Mouse (Mus musculus) hematopoietic stem cell, adult 5-6 weeks (primary cell): ENCODE data around the gene Snrnp27. TPM values are rescaled to one million over a fixed set of nuclear protein-coding genes. Genes with fewer than 3 reads are reported as not detected.

Source experiments
- ATAC-seq, 2 experiments: fragments of 125-278 bp in 1 of 2; replicated peaks in 1 of 2; 2 replicates each; pipeline ENCODE4 v1.8.0; 2016 to 2017; ENCODE audit warnings: inconsistent platforms in 2 of 2, mild to moderate bottlenecking in 2 of 2, moderate number of reproducible peaks in 2 of 2, low read depth in 1 of 2, moderate TSS enrichment in 1 of 2; ENCODE audit not compliant: low FRiP score in 2 of 2, poor library complexity in 2 of 2, severe bottlenecking in 2 of 2, insufficient read depth in 1 of 2, low TSS enrichment in 1 of 2
- total RNA-seq: library from RNA; stranded (forward); fragments of 172-1452, 232-1000 nt; gene quantifications from 2 replicates; pipeline ENCODE4 v1.2.3, GENCODE M21; 2017

Gene Snrnp27
- 83.7 and 90.9 TPM in 2 replicates for total RNA-seq

DNA sequence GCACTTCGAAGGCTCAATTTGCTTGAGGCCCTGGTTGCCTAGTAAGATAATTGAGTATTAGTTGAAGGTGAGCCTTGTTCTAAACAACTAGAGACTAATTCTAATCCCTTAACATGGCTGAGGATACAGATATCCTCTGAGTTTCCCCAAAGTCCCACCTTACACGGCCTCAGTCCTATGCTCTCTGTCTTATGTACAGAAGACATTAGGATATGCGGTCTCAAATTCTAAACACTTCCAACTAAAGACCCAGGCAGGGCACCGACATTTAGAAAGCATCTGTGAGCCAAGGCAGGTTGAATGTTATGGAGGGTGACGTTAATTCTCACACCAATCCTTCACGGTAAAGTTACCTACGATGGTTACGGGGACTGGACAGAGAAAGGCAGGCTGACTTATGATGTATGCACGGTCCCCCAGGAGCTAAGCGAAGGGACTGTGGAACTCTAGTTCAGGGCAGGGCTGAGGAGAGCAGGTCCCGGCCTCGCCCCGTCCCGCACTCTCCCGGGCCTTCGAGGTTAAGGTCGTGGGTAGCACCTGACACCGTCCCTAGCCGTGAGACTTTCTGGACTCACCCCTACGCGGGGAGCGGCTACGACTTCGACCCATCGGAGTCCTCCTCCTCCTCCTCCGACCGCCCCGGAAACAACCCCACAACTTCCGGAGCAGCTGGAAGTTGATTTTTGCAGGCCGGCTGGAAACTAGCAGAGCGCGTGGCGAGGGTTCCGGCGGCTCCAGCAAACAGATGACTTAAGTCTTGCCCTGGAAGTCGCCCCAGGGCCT, at the start of gene Snrnp27:
TSS of gene Snrnp27 (minus strand) at position 651 of the 783 bp plus-strand sequence.
- ATAC-seq: peak; percentile 93 to 96

DNA sequence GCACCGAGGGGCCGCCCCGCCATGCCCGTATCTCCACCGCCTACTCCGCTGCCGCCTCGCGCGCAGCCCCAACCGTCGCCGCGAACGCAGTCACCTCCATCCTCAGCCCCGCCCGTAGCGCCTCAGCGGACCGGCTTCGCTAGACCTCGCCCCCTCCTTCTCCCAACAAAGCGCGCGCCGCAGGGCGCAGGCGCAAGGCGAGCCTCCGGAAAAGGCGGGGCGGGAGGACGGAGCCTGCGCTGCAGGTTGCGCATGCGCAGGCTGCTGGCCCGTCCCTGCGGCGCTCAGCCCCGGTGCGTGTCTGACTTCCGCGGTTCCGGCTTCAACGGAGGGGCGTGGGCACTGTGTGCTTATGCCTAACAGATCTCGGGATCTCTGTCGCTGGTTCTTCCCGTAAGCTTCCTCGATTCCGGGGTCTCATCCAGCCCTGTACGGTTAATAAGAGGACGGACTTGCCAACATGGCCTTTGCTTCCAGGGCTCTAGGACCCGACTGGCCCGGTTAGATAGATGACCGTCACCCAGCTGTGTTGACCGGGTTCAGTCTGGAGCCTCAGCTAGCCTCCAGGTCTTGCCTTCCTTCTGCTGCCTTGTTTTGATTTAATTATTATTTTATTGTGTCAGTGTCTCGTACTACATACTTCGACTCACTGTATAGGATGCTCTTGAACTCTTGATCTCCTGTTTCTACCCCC, 49.0 kb upstream of the Snrnp27 start, which contains the start of gene Gmcl1:
TSS of gene Gmcl1 (minus strand) at position 201 of the 694 bp plus-strand sequence.
- ATAC-seq: peak; percentile 91 to 92

DNA sequence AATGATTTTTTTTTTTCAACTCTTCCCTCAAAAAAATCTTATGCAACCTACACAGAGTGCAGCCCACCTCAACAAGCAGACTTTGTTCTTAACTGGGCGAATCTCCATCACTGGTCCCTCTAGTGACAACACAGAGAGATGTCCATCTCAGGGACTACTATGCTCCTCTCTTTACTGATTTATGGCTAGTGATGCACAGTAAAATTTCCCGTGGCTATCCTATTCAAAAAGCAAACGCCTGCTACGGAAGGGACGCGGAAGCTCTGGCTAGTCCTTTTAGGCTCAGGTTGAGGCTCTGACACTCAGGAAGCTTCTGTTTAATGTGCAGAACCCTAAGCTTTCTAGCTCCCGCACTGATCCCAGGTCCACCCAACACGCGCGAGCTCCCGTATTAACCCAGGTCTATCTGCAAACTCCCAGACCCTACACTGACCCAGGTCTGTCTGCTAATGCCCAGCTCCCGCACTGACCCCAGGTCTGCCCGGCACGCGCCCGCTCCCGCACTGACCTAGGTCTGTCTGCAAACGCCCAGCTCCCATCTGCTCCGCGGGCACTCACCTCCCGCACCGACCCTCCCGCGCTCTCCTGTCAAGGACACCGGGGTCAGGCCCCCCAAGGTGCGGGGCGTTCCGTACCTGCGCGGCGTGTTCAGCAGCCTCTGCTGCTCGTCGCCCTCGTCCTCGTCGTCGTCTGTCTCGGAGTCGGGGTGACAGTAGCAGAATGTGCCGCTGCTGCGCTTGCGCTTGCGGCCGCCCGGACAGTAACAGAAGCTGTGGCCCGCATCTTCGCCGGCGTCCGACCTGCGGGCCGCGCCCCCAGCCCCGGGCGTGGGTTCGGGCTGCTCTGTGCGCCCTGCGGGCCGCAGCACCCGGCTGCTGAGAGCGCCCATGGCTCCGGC, 48.2 kb upstream of the Snrnp27 start:
- ATAC-seq: 0 out of 4 replicates have a peak, but pooled peaks of 1 of the 2 experiments have one; percentile 8

DNA sequence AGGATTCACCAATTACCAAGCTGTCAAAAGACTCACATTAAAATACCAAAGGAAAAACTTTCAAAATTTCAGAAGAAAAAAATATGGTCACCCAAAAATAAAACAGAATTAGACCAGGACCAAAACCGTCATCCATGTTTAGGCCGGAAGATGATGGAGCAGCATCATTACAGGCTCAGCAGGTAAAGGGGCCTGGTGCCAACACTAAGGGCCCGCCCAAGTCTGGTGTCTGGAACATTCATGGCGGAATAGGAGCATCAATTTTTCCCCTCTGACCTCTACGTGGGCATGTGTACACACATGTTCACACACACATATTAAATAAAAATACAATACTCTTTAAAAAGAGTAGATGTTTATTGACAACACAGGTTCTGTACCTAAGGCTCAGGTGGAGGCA, 44.4 kb upstream of the Snrnp27 start:
- no peak for ATAC-seq

DNA sequence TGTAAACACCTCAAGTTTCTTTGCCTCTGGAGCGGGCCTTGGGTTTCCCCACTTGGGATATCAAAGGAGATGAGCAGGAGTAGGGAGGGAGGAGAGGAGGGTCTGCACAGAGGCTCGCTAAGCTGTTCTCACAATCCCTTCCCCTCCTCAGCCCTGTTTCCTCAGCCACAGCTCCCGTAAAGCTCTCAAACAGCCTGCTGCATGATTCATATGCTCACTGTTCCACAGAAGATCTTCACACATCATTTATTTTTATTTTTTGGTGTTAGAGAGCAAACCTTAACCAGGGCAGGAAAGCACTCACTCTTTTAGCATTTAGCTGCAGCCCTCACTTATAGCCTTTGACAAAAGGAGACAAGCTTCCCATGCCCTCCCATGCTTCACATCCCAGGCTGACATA, 37.7 kb upstream of the Snrnp27 start:
- no peak for ATAC-seq

DNA sequence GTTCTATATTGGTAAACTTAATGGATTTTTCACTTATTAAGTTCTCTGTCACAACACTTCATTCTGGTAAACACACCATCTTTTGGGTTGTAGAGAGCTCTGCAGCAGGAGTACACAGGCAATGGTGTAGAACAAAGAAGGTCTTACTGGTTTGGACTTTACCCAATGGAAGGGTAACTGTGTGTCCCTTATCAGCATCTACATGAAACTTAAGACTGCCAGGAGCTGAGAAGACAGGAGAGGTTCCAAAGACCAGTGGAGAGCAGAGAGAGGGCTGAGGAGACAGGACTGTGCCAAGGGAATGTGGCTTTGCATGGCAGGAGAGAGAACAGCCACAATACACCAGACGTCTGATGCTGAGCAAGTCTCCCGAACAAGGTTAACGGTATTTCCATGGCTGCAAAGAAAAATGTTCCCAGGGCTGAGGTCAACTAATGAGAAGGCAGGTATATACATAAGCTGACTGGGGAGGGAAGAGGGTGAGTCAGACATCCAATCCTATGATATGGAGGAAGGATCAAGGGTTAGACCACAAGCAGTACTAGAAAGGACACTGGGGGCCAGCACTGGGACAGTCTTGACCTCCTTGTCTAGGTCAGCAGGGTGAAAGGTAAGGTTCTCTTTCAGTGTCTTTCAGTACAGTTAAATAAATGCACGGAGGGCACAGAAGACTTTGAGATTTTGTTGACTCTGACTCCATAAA, 23.9 kb upstream of the Snrnp27 start:
- no peak for ATAC-seq

DNA sequence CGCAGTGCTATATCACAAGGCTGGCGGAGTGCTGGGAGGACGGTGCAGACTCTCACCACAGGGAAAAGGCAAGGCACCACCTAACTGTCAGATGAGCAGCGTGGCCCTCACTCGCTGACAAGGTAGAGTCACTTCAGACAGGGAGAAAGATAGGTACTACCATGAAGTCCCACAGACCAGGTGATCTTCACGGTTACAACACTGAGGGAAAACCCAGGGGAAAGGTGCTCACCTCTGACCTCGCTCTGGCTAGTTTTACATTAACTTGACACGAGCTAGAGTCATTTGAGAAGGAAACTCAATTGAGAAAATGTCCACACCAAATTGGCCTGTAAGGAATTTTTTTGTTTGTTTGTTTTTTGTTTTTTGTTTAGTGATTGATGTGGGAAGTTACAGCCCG, 18.3 kb upstream of the Snrnp27 start:
- ATAC-seq: no peak

DNA sequence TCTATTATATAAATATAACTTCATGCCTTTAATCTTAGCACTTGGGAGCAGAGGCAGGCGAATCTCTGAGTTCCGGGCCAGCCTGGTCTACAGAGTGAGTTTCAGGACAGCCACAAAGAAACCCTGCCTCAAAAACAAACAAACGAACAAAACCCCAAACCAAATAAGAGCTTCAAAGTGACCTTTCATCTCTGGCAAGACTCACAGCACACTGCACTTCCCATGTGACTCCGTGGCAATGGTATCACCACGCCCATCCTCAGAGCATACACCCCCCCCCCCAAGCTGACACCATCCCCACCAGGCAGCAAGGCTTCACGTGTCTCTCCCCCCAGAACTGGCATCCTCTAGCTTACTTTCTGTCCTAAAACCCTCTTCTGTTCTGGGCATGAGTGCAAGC, 13.6 kb upstream of the Snrnp27 start:
- no peak for ATAC-seq

DNA sequence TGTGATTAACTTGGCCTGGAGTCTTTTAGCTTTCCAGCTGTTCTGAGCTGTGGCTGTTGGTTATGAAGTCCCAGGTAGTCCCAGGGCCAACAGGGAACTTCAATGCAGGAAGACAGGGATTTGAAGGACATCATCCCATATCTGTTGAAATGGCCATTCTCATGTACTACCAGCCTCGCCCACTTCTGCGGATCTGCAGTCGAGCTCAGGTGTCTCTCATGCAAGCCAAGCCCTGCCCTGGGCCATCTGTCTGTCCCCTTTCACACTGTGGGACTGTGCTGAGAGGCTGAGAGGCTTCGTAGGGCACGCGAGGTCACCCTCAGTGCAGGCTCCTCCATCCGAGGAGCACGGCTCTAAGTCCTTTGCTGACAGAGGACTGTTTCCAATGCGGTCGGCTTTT, 11.9 kb upstream of the Snrnp27 start:
- ATAC-seq: no peak

DNA sequence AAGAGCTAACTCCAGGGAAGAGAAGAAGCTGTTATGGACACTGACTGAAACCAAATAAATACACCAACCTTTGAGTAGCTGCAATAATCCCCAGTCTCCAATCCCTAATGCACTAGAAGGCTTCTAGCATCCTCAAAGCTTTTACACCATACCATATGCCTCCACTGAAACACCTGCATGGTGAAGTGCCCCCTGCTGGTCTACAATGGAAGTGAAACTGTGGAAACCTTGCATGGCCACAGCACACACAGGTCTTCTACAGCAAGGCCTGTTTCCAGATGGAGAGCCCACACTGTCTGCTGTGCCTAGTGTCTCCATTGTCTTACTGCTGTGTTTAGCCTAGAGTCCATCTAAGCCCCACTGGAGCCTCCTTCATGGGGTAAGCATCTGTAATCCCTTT, 10.1 kb upstream of the Snrnp27 start:
- ATAC-seq: peak; percentile 75 to 85

DNA sequence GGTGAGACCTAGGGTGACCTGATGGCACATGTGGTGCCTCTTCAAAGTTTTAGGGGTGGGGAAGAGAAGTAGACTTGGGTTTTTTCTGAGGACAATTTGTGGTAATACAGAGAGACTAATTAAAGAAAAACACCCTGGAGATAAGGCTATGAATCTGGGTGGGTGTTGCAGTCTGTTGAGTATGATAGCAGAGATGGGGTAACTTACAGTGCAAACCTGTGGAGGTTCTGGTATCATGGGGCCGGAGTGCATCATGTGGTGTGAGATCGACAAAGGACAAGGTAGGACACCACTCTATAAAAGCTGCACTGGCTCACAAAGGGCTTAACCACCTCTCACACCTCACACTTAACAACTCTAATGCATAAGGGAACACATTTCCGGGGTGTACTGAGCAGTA, 5.3 kb upstream of the Snrnp27 start:
- no peak for ATAC-seq

DNA sequence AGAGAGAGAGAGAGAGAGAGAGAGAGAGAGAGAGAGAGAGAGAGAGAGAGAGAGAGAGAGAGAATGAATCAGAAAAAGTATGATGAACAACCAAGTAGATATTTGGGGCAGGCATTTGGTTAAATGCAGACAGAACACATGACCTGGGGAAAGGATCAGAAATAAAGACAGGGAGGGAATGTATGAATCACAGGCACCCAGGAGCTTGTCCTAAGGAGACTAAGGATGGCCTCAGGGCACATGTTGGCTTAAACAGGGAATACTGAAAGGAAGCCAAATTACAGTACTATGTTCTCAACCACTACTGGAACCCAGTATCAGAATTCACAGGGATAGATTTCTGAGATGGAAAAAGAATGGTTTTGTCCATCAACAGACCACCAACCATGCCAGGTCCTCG, 2.6 kb upstream of the Snrnp27 start:
- ATAC-seq: no peak

DNA sequence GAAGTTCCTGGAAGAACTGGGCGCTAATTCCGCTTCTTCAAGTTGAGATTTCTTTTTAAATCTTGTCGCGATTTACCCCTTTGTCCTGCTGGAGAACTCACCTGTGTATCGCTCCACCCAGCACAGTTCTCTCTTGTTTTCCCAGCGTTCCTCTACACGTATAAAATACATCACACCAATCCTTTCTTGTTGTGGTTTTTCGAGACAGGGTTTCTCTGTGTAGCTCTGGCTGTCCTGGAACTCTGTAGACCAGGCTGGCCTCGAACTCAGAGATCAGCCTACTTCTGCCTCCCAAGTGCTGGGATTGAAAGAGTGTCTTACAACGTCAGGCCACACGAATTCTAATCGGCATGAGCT, 311 bp upstream of the Snrnp27 start:
- ATAC-seq: no peak

DNA sequence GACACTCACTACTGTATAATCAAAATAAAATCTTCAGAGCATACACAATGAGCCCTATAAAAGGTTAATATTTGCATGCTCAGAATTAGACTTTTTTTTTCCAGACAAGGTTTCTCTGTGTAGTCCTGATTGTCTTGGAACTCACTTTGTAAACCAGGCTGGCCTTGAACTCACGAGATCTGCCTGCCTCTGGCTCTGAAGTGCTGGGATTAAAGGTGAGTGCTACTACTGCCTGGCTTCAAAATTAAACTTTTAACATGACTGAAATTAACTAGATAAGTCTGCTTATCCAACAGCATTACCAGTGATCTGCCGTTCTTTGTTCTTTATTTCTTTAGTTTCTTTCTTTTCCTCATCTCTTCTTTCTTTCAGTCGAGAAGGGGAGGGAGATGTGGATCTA, 3.0 kb downstream of the Snrnp27 start:
- ATAC-seq: no peak

DNA sequence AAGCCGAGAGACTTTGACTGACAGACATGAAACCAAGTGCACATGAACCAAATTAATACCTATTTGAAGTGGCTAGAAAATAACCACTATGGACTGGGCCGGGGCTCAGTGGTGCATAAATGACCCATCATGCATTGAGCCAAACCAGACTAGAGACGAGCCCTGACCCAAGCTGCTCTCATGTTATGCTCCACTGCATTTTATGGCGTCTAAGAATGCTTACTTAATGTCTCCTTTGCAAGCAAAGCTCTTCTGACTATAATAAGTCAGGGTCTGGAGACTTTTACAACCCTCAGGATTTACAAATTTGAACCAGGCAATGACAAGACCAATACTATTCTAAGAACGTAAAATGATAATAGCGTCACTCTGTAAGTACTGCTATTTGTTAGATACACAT, 6.0 kb downstream of the Snrnp27 start:
- no peak for ATAC-seq

DNA sequence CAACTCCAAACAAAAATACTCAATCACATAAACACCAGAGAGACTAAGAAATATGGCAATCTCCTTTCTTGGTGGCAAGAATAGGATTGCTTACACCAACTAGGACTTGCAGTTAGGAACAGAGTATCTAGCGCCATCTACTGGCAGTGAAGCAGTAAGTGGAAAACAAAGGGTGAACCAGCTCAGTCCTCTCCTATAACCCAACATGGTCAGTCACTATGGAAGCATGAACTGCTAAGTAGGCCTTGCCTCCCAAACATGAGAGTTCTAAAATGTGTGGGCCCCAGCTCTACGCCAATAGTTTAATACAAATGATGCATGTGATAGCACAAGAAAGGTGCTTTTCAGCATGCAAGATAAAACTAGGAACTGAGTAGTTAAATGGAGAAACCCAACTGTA, 13.4 kb downstream of the Snrnp27 start:
- ATAC-seq: peak in 1 of 2 experiments; percentile 38; a peak in 1 of 4 replicates

DNA sequence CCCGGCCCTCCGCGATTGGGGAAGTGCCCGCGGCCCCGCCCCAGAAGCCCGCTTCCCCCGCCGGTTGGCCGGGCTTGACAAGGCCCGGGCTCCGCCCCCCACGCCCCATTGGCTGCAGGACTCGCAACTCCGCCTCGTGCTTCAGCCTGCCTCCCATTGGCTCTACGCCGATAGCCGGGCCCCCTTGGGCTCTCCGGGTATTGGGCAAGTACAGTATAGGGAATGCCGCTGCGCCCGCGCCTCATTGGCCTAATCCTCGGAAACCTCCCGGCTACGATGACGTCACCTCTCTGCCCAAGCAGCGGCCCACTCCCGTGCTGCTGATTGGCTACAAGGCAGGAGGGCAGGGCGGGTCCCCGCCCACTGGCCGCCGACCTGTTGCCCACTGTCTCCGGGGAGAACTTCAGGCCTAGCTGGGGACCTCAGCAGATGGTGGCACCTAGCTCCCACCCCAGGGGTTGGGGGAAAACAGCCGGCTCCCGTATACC, 15.0 kb downstream of the Snrnp27 start:
- peak; percentile 94 to 96 for ATAC-seq
